Mouse (Mus musculus) megakaryocyte-erythroid progenitor cell, adult 5-6 weeks (primary cell): ENCODE results near the gene Galnt10. TPM values are rescaled to one million over a fixed set of nuclear protein-coding genes. Genes with fewer than 3 reads are reported as not detected.

Experiments
- ATAC-seq: replicated peaks from 2 replicates; pipeline ENCODE4 v1.8.0; 2016; ENCODE audit warnings: mild to moderate bottlenecking, inconsistent platforms; ENCODE audit not compliant: severe bottlenecking, poor library complexity, low FRiP score, low TSS enrichment
- total RNA-seq, 2 experiments: library from RNA; stranded (forward) in 1 of 2; stranded (reverse) in 1 of 2; fragments of 200-1000, 215-1000 nt in 1 of 2; fragments of >200 nt in 1 of 2; fragmentation: Nextera tagmentation in 1 of 2; gene quantifications; 2 replicates each; pipeline ENCODE4 v1.2.3; 2014 to 2017

The Galnt10 gene
- total RNA-seq, 2 experiments from 2014 or later = 14.3 to 15.4 TPM

DNA sequence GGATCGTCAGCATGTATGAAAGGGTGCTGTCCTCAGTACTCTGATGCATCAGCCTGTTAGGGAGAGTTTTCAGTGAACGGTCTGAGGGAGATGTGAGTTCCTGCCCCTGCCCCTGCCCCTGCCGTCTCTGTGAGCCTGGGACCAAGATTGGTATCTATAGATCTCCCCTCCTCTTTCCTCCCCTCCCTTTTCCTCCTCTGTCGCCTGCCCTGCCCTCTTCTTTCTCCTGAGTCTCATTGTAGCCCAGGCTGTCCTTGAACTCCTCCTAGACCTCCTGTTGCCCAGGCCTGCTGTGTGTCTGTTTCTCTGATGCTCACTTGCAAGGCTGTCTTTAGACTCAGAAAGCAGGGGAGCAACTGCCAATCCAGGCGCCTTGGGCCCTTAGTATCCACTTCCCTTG is 39.6 kb downstream of the Galnt10 start:
- ATAC-seq = no peak

- no peak for ATAC-seq
Measured at GRCm38 (mm10) chr11:57685689-57686454, 40.6 kb downstream of the Galnt10 start.

GRCm38 (mm10) chr11:57686797-57687196 is 41.6 kb downstream of the Galnt10 start:
- no peak for ATAC-seq

- ATAC-seq = no peak
Measured at GRCm38 (mm10) chr11:57687258-57687657, 42.0 kb downstream of the Galnt10 start.

- ATAC-seq = peak; percentile 25
Measured at GRCm38 (mm10) chr11:57688179-57688929, 43.1 kb downstream of the Galnt10 start.

GRCm38 (mm10) chr11:57689811-57690210 is 44.6 kb downstream of the Galnt10 start:
- ATAC-seq = no peak

DNA sequence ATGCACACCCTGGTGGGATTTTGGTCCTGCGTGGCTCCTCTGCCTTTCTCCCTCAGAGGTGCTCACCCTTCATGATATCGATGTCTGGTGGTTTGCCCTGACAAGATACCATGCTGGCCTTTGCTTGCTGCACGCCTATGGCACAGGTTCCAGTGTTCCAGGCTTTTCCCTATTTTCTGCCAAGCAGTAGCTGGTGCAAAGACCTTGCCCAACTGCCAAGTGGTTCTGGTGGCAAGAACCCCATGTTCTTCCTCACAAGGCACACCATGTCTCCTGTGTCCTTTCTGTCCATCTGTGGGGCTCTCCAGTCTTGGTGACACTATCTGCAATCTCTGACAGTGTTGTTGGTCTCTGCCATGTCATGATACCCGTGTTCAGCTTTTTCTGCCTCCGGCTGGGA is 45.6 kb downstream of the Galnt10 start:
- no peak for ATAC-seq

DNA sequence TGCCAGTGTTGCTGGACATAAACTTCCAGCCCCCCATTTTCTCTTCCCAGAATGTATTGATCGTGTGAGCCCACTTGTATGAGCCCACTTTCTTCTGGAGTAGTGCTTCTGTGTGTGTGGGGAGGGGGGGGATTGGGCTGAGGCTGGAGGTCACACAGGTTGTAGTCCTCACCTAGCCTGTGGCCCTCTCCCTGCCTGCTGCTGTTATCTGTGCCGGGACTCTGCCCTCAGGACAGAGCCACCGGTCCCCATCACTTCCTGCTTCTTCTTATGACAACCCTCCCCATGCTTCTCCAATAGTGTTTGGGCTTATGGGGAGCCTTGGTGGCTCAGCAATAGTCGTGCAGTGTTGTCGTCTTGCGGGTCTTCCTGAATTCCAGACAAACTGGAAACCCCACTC is 46.7 kb downstream of the Galnt10 start:
- ATAC-seq = no peak

DNA sequence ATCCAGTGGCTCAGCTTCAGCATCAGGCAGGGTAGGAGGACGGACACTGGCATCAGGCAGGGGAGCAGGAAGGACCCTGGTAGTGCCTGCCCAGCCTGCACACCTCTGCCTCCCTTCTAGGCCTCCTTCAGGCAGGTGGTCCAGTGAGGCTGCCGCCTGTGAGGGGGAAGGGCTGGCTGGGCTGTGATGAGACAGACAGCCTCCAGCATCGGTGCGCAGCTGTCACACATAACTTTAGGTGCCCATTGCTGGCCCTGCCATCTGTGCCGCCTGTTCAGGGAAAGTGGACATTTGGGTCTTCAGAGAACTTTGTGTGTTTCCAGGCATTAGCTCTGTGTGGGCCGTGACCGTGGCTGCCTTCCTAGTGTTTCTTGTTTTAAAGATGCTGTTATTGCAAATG is 47.5 kb downstream of the Galnt10 start:
- ATAC-seq = no peak

DNA sequence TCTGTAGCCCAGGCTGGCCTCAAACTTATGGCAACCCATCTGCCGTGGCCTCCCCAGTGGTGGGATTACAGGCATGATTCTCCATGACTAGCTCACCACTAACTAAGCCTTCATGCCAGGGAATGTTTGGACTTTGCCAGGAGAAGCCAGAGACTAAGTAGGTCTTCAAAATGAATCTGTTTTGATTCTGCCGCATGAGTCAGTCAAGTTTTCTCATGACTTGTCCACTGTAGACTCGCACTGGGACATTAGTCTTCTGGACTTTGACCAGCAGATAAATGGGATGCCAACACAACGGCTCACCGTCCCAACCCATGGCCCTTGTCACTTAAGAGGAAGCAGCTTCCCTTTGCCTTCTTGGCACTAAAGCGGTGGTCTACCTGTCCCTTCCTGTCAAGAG is 49.2 kb downstream of the Galnt10 start:
- no peak for ATAC-seq

GRCm38 (mm10) chr11:57696207-57696676 is 51.0 kb downstream of the Galnt10 start:
- ATAC-seq = no peak

DNA sequence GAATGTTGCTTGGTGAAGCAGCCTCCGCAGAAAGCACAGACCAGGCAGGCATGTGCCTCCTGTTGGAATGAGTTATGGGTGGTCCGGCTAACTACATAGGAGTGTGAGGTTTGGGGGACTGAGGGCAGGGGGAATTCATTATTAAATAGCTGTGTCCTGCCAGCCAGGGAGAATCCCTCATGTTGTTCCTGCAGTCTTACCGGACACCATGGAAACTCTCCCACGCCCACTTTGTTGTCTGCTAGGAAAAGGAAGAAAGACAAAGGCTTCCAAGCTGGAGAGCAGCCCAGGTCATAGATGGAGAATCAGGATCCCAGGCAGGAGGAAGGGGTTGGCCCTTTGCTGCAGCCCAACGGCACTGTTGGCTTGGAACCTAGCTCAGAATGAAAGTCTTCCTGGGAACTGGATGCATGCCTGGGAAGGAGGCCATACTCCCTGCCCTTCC is 51.6 kb downstream of the Galnt10 start:
- no peak for ATAC-seq

- ATAC-seq = no peak
Measured at GRCm38 (mm10) chr11:57700114-57700513, 54.9 kb downstream of the Galnt10 start.

DNA sequence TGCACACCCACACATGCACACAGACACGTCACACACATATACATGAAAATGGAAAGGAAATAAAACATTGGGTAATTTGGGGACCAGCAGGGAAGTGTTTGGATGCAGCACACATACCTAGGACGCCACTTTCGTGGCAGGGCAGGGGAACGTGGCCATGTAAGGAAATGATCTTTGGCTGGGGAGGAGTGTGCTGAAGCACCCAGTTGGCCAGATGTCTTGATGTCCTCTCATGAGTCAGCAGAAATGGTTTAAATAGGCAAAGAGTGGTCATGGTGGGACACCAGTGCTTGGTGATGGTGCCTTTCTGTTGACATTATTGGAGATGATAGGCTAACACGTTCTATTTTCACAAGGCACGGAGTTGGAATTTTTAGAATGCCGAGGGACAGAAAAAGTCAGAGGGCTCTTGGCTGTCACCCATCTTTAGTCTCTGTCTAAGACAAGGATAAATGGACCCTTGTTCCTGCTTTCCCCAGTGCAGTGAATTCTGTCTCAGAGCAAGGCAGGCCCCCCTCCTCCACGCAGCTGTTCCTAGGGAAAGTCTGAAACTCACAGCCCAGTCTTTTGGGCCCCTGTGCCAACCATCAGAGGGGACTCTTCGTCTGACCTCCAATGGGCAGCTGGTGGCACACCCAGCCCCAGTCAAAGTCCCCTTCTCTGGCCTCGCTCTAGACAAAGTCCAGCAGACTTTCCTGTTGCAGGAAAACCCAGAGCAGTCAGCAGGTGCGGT is 56.1 kb downstream of the Galnt10 start:
- no peak for ATAC-seq

DNA sequence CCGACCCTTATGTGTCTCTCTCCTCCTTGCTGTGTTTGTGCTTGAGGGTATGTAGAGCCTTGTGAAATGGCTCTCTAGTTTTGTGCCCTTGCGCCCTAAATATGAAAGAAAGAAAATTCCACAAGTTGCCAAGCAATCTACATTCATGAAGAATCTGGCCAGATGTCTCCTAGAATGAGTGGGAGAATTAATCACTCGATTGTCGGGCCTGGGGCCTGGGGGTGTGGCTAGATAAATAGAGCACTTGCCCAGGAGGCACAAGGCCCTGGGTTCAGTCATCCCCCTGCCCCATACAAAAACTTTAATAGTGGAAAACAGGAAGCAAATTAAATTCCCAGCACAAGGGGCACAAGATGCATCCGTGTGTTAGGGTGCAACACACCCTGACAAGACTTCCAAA is 56.7 kb downstream of the Galnt10 start:
- ATAC-seq = no peak

DNA sequence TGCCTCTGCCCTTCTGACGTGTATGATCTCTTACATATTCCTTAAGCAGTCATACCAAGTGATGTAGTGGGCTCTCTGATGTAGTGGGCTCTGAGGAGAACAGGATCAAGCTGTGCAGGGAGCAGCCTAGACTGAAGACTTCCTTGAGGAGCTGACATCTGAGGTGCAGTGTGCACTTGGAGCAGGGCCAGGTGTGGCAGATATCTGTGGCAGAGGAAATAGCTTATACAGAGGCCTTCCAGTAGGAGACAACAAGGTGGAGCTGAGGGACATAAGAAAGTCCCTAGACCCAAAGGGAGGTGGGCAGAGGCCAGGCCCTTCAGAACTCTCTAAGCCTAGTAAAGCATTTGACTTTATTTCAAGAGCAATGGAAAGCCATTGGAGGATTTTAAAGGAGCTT is 61.4 kb downstream of the Galnt10 start:
- ATAC-seq = no peak

GRCm38 (mm10) chr11:57707114-57707798 is 62.0 kb downstream of the Galnt10 start:
- ATAC-seq = peak; percentile 83

- ATAC-seq = no peak
Measured at GRCm38 (mm10) chr11:57708174-57709154, 63.2 kb downstream of the Galnt10 start.
